Mouse (Mus musculus) spleen, embryonic (tissue): Measurements from ENCODE around the gene Rnft2.

ENCODE experiments used
- CTCF ChIA-PET: fragments of 350-600 bp; sonication (Branson Sonifier 250); formaldehyde crosslinking; loops from one replicate; lab custom pipeline; 2022; lab: Charles Lee

Gene Rnft2

DNA sequence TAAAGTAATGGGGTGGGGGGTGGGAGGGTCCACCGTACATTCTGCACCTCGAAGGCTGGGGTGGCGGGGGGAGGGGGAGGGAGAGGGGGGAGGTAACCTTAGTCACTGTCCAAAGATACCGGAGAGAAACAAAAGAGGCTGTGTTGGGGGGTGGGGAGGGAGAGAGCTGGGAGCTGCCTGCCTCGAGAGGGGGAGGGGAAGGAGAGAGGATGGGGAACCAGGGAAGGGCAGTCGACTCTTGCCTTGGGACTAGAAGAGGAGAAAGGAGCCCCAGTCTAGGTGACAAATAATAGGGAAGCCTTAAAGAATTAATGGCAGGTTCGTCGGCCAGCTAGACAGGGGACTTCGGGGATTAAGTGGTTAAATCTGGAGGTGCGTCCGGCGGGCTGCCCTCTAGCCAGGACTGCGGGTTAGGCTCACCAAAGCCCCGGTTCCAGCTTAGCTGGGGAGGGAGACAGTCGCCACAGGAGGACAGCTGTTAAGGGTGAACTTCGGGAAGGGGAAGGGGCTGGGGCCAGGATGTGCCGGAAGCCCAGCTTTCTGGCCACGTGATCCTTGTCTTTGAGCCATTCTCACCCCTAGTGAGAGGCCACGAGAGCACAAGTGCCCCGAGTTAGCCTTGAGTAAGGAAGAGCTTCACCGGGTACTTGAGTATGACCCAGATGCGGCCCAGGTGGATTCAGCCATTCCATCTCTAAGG is 70.5 kb downstream of the Rnft2 start:
- CTCF ChIA-PET = no interaction called here

DNA sequence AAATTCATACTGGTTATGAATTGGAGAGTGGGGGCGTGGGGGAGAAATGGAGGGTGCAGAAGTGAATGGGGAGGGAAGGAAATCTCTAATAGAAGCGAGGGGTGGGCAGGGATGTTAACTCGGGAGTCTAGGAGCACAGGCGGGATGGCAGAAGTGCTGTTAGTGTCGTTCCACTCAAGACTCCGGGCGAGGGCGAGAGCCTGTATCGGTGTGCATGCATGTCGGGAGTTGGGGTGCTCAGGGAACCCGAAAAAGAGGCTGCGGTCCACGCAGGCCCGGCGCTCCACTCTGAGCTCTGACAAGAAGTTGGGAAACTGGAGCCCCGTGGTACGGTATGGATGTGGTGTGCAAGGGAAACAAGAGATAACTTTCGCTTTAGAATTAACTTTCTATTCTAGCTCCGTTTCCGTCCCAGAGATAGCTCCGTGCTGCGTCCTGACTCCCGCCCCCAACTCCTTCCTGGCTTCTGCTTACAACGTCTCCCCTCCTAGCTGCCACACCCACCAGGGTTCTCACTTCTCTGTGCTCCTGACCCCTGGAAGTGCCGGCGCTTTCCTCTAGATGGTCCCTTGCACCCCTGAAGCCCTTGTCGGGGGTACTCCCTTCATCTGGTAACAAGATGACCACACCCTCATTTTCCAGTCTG is 72.7 kb downstream of the Rnft2 start:
- CTCF ChIA-PET = interaction anchor here (0.7 kb wide), 1 partner anchor 105 kb away, joined by 3 read pairs; no protein-coding TSS in a partner anchor

DNA sequence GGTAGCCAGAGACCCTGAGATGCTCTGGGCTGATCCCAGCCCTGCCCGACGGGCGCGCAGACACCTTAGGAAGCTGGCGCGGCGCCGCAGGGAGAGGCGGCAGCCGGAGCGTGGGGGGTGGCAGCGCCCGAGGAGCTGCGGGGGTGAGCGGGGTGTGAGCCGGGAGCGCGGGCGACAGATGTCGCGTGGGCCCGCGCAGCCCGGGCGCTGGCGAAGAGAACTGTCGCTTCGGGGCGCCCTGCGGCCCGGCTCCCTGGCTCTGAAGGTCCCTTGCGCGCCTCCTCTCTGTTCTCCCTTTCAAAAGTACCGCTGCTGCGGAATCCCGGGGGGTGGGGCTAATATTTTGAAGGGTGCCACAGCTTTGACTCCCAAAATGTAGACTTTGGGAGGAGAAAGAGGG is 73.3 kb downstream of the Rnft2 start:
- CTCF ChIA-PET = interaction anchor here (0.7 kb wide), 1 partner anchor 104 kb away, joined by 3 read pairs; no protein-coding TSS in a partner anchor

DNA sequence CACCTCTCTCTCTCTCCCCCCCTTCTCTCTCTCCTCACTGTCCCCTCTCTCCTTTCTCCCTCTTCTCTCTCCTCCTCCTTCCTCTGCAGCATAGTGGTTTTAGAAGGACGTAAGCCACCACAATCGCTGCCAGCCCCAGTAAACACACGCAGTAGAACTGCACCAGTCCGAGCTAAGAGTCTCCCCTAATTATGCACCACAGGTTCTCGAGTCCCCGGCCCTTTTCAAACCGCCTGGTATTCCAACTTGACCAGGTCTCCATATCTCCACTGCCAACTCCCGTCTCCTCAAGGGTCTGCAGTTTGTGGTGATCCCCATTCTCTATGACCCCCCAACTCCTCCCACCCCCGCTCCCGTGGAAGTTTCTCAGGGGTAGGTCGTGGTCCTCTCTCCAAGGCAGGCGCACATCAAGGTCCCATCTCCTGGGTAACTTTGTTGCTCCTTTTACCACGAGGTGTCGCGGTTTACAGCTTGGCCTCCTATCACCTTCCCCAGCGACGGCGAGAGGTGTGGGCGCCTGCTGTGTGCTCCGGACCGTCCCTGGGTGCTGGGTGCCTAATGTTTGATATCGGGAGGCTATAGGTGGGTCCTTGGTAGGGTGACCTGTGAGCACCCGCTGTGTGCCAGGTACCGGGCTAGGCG is 73.9 kb downstream of the Rnft2 start:
- CTCF ChIA-PET = interaction anchor here (0.6 kb wide), 1 partner anchor 62 kb away, joined by 7 read pairs; no protein-coding TSS in a partner anchor

DNA sequence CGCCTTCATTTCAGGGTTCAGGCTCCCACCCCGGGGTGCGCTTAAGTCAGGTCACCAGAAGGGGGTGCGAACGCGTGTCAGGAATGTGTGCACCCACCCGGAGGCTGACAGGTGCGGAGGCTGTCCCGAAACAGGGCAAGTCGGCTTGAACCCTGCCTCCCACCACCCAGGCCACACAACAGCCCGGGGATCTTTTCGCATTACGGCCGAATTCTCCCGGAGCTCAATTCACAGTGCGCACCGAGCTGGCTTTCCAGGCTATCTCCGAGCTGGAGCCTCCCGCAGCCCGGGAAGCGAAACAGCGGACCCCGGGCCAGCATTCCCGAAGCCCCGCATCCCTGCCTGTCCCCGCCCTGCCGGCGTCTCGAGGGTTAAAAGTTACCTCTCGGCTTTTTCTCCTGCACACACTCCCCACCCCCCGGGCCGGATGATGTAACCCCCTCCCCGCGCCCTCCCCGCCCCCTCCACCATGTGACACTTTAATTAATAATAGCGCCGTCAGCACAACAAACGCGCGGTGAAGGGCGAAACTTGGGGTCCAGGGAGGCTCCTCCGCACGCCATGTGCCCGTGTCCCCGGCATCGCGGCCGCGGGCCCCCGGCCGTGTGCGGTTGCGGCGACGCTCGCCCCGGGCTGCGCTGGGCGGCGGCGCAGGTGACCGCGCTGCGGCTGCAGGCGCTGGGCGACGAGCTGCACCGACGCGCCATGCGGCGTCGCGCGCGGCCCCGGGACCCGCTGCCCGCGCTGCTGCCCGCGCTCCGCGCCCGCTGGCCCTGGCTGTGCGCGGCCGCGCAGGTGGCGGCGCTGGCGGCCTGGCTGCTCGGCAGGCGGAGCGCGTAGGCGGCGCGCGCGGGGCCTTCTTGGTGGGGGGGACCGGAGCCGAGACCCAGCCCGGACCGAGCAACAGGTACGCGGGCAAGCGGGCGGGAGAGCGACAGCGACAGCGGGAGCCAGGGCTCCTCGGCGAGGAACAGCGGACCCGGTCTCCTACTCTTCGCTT is 75.4 kb downstream of the Rnft2 start:
- CTCF ChIA-PET = no interaction called here

DNA sequence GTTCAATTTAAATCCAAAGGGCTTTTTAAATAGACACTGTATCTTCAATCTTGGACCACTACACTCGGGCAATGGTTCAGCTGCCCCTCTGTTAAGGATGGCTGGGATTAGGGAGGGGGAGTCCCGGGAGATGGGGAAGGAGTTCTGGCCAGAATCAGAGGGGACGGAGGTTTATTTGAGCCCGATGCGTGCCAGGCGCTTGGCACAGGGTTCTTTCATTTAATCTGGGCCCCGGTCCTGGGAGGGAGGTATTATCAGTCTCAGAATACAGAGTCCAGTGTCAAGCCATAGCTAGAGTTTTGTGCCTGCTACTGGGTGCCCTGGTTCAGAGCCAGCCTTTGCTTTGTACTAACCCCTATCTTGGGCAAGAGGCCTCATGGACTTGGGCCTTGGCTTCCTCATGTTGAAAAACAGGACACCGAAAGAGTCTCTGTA is 77.3 kb downstream of the Rnft2 start:
- CTCF ChIA-PET = no interaction called here

DNA sequence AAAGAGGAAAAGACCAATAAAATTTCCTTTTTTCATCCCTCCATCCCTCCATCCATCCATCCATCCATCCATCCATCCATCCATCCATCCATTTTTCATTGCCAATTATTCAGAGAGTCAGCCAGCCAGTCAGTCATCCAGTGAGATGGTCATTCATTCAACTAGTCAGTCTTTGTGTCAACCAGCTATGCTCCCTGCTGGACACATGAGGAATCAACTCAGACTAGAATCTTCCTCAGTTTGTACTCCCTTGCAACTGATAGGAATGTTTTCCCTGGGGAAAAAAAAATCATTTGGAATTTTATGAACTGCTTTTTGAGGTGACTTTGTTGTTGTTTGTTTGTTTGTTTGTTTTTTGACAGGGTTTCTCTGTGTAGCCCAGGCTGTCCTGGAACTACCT is 79.5 kb downstream of the Rnft2 start:
- CTCF ChIA-PET = interaction anchor here (0.6 kb wide), 1 partner anchor 187 kb away, joined by 8 read pairs; no protein-coding TSS in a partner anchor

DNA sequence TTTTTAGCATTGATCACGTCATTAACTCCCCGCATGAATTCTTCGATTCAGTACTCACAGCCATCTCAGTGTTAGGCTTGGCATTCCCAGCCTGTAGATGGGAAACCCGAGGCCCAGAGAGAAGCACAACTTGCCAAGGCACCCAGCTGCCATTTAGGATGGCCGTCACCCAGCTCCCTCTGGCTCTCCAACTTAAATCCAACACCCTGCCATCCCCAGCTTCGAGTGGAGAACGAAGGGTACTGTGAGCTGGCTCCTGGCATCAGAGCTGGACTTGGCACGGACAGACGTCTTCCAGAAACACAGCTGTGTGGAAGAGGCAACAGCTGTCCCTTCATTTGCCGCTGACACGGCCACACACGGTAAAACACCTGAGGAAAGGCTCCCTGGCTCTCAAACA is 80.3 kb downstream of the Rnft2 start, which contains the start of gene Hrk:
Gene Hrk, plus strand, starts transcription at position 68 of the 400 bp plus-strand sequence.
- CTCF ChIA-PET = no interaction called here

DNA sequence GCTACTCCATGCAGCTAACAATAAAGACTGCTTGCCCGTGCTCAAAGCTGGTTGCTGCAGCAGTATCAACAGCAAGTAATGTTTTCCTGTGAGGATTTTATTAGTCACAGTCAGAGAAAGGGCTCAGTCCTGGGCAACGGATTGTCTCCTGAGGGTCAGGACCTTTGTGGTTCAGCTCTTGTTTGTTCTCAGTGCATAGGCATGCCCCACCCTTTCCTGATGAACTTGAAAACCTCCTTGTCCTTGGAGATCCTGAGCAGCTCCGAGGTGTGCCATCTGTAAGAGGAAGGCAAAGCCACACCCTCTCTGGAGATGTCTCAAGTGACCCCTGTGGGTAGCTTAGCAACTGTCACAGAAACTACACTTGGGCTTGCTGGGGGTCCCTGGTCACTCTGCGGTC is 84.2 kb downstream of the Rnft2 start:
- CTCF ChIA-PET = no interaction called here

DNA sequence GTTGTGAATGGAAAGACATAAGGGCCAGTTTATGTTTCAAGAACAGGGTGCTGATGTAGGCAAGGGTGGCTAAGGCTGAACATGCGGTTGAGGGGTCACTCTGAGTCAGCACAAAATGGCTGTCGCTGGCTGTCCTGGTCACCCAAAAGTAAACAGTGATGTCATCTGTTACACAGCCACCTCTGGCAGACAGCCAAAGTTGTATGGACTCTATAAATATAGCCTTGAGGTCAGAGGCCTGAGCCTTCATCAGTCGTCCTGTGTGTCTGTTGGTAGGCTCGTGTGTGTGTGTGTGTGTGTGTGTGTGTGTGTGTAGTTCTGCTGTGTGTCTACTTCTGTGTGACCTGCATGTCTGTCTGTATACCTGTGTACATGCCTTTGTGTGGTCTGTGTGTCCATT is 87.9 kb downstream of the Rnft2 start:
- CTCF ChIA-PET = no interaction called here

DNA sequence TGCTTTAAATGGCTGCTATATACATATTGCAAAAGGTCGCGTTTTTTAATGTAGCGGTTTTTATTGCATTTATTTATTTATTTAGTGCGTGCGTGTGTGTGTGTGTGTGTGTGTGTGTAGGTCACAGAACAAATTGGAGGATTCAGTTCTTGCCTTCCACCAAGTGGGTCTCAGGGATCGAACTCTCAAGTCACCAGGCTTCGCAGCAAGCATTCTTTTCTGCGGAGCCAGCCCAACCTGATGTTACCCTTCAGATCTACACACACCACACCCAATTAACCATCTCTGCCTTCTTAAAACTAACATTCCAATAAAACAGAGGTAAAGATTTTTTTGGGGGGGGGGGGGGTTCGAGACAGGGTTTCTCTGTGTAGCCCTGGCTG is 89.4 kb downstream of the Rnft2 start:
- CTCF ChIA-PET = interaction anchor here (0.5 to 0.6 kb wide), 3 partner anchors 87 to 703 kb away, joined by 3 to 9 read pairs (median 4); no protein-coding TSS in a partner anchor

DNA sequence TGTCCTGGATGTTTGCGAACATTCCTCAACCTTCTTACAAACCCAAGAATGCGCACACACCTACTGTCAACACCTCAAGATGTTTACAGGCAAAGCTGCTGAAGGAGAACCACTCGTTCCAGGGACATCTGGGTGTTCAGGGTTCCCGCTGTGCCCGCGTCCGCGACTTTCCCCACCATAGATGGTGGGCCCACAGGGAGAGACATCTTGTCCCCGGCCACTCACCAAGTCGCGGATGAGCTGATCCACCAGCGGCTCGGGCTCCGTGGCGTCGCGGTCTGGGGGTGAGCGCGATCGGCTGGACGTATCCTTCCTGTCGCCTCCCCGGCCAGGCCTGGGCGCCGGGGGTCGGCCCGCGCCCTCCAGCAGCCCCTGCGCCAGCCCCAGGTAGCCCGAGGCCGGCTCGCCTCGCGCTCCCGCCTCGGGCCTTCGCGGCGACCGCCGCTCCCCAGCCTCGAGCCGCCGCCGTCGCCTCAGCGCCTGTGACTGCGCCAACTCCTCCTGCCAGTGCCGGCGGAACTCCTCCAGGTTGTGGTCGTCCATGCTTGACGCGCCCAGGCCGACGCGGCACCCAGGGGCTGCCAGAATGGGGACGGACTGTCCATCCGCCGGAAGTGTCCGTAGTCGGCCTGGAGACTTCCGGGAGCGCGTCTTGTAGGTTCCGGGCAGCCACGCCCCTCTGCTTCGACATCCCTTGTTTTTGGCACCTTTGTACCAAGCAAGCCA is 89.9 kb downstream of the Rnft2 start, which contains the start of gene Fbxw8:
Gene Fbxw8, minus strand, starts transcription at position 626 of the 726 bp plus-strand sequence.
- CTCF ChIA-PET = interaction anchor here (0.5 kb wide), 1 partner anchor 702 kb away, joined by 4 read pairs; no protein-coding TSS in a partner anchor

DNA sequence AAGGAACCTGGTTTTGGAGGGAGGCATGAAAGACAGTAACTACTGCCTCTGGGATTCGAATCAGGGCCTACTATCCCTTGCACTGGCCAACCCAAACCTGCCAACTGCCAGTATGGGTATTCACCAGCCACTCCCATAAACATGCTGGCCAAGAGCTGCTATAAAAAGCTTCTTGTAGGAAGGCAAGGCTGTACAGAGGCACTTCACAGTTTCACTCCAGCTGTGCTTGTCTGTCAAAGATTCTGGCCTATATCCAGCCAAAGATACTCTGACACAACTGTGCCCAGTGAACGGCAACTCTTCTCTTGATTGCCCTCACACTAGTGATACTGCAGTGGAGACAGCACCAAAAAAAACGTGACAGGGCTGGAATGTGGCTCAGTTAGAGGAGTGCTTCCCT is 95.2 kb downstream of the Rnft2 start:
- CTCF ChIA-PET = no interaction called here

DNA sequence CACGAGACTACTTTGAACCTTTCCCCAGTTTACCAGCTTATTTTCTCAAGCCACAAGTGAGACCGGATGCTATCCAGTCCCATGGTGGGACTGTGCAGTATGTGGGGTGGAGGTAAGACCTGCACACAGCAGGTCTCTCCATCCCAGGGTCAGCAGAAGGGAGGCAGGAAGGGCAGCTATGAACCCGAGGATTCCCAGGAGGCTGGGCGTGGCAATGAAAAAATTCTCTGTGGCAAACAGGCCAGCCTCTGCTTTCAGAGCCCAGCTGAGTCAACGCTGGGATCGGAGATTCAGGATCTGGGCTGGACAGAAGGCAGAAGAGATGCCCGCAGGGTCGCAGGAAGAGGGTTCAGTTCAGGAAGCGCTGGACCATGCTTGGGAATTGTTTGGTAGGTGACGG is 97.7 kb downstream of the Rnft2 start:
- CTCF ChIA-PET = no interaction called here

DNA sequence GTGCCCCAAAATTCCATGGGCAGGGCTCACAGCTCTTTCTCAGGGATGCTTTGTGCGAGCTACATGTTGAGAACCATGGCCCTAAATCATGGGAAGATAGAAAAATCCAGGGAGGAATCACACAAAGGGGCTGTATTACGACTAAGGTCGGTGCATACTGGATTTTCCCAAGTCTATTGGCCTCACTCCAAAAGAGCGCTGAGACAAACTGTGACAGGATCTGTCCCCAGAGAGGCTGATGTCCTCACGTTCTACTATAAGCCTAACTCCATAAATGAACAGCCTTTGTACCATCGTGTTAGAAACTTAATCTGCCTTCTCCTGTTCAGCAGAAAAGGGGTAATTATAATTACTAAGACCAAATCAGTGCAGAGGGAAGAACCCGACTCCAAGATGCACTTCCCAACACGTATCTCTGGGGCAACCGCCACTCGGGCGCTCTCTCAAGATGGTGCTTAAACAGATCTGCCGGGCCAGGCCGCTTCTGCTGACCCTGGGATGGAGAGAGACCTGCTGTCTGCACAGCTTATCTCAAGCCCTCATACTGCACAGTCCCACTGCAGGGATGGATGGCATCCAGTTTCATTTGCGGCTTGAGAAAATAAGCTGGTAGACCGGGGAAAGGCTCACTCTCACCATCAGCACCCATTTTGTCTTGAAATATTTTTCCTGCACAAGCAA is 98.8 kb downstream of the Rnft2 start:
- CTCF ChIA-PET = interaction anchor here (0.6 kb wide), 1 partner anchor 40 kb away, joined by 4 read pairs; no protein-coding TSS in a partner anchor

DNA sequence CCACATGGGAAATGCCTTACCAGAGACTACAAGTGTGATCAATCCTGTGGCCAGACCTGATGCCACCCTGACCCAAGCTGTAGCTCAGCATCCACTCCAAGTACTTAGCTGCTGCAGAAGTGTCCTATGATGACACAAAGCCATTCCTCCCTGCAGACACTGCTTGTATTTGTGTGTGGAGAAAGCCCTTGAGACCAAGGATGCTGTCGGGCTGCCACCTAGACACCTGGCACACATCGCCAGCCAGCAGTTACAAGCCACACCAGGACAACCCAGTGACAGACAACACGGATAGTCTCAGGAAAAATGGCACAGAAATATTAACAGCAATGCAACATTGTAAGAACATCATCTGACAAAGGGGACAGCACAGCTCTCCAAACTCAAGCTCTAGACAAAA is 99.5 kb downstream of the Rnft2 start:
- CTCF ChIA-PET = no interaction called here

DNA sequence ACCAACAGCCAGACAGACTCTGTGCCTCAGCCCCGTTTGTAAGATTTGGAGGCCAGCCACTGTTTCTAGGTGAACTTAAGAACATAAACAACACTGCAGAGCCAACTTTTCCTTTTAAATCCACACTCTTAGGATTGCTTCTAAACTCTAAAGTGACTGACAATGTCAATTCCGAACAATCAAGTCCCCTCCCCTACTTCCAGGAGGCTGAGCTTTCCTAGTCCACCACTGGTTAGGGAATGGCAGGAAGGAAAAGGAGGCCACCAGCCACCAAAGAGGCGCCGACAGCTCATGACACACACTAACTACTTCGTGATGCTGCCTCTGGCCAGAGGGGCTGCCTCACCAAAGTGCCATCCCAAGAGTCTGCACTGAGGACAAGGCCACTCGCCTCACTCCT is 100.1 kb downstream of the Rnft2 start:
- CTCF ChIA-PET = no interaction called here

DNA sequence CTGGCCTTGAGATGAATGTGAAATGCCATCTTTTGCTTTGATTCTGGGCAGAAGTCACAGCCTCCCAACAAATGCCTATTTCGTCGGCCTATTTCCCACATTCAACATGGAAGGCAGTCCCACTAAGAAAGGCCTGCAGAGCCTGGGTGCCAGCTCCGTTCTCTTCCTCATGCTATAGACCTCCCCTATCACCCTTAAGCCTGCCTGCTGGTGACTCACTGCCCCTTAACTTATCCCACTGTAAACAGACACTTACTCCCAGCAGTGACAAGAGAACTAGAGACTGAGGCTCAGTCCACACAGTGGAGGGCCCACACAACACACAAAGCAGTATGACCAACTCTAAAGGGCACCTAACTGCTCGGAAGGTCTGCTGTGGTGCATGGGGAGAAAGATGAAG is 100.6 kb downstream of the Rnft2 start:
- CTCF ChIA-PET = no interaction called here

DNA sequence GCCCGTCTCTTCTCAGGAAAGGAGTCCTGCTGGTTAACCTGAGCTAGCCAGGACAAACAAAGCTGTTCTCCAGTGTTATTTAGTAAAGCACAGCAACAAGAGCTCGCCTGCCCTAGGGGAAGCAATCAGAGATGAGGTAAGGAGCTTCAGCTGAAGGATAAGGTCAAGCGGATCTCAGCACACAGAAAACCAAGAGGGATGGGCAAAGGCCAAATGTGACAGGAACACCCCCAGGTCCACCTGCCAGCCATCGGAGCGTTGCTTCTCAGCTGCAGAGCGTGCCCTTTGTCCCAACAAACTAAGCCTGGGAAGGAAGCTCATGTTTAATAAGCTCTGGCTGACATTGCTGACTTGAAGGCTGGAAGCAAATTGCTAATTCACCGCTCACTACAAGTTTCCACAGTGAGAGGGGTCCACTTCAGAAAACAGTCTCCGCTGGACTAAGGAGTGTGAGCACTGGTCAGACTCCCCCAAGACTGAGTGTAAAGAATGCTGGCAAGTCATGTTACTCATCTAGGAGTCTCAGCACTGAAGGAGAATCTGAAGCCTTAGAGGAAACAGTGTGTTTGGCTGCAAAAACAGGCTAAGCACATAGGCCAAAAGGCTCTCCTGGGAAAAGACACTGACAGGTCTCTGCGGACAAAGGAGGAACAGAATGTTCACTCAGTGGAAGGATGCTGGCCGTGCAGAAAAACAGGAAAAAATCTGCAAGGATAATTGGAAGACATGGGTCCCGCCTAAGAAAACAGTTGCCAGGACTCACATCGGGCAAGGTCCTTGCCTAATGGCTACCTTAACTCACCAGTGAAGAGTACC is 101.5 kb downstream of the Rnft2 start:
- CTCF ChIA-PET = no interaction called here
